Mouse (Mus musculus): ENCODE results near the gene Gm49510.

The Gm49510 gene

DNA sequence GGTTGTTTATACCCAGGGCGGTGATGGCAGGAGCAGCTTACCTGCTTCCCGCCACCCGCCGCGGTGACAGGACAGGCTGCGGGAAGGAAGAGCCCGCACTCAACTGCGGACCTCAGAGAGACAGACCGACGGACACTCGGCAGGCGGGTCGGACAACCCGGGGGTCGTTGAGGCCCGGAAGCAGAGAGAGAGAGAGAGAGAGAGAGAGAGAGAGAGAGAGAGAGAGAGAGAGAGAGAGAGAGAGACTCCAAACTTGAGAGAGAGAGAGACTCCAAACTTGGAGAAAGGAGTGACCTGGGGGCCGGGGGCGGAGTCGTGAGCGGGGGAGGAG lies at the start of gene Gm49510:
Gene Gm49510, plus strand, starts transcription at position 259 of the 331 bp plus-strand sequence.
- no peak for DNase-seq (ENCODE audit: low spot score in 2 of 2)

DNA sequence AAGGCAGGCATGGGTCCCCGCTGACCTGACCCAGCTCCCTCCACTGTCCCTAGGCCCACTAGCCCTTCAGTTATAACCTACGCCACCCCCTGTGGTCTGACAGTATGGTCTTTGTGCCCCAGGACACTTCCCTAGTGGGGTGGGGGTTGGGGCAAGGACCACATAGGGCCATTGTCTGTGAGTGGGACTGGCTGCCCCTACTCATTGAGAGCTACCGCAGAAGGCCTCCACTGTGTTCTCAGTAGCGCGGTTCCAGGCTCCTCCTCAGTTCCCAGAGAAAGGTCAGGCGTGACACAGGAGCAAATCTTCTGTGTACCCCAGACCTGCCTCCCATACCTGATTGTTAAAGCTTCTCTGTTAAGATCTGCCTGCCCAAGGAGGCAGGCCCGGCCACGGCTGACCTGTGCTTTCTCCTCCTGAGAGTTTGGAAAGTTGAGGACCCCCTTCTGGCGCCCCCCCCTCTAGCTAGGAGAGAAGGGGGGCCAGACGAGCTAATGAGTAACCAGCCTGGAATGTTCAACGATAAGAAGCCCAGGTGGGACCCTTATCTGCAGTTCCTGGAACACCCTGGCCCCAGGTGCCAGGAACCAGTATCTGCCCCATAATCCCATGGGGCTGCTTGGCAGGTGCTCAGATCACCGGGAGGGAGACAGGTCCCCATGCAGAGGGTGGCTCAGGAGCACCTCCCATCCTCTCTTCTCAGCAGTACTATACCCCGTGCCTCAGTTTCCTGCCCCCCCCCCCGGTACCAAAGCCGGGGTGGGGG lies 49.2 kb upstream of the Gm49510 start:
- DNase-seq (ENCODE audit: low spot score in 2 of 2) = no peak

DNA sequence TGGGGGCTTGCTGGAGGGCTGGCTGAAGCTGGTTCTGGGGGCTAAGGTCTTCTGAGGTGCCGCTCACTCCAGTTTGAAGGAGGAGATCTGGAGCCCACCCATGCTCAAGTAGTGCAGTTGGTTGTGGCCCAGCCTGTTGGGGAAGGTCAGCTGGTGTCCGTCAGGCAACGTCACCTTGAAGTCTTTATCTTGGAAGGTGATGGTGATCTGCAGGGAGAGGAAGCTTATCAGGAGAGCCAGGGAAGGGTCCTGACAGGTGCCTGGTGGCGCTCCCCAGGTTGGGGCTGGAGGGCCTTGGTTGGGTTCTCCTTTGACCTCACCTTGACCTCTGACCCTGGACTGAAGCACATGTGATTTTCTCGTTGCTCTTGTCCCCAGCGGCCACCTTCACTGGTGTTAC lies 48.5 kb upstream of the Gm49510 start:
- no peak for DNase-seq (ENCODE audit: low spot score in 2 of 2)

DNA sequence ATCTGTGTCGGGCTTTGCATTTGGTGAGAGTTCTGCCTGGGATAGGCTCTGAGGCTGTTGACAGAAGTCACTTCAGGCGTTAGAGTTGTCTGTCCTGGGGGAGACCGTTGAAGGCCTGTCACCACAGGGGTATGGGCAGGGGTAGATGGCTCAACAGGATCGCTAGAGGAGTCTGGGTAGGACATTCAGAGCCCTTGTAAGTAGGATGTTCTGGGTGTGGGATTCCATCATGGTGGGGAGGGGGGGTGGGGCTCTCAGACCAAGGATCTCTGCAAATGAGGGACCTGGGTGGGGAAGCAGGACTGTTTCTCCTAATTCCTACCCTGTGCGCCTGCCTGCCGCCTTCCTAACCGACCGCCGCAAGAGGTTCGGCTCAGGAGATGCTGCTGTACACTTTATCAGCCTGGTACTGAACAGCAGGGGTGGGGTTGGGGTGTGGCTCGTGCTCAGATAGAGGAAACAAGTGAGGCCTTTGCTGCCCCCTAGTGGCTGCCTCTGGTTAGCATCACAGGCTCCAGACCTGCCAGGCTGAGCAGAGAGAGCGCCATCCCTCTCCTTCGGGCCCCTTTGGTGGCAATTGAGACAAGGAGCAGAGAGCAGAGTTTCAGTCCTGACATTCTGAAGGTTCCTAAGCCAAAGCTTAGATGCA lies 47.8 kb upstream of the Gm49510 start:
- peak; percentile 82 to 92 for DNase-seq (ENCODE audit: low spot score in 2 of 2)

DNA sequence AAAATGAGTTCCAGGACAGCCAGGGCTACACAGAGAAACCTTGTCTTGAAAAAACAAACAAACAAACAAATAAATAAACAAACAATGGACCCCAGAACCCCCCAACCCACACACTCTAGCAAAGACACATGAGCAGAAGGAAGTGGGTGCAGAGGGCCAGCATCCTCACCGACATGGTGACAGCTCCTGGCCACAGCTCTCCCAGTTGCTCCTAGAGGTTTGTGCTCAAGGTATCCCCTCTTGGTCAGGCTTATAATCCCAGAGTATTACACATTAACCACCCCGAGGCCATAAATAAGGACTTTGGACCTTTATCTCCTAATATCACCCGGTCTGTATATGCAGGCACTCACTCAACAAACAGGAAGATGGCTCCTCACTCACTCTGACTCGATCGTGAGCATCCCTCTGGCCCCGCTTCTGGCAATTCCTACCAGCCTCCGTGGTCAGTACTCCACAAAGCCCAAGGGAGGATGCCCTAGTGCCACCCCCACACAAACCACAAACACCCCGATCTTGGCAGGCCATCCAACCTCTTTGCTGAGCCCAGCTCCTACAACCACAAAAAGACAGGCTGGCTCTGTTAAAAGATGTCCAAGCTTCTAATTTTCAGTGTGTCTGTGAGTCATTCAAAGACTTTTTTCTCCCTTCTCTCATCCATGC lies 44.0 kb upstream of the Gm49510 start, which contains the start of gene Lgals2:
Gene Lgals2, minus strand, starts transcription at position 227 of the 663 bp plus-strand sequence.
- DNase-seq (ENCODE audit: low spot score in 2 of 2) = no peak

DNA sequence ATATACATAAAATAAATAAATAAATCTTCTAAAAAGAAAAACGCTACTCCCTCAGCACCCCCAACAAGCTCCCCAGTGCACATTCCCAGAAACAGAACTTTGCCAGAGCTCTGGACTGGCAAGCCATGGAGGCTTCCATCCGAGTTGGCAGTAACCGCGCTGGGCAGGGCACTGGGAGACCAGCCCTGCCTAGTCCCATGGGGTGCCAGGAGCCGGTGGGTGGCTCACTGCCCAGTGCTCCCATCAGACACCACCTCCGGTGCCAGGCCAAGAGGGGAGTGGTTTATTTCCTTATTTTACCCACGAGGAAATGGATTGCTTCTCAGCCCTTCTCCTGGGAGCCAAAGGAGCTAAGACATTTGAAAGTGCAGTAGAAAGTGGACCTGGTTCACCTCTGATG lies 42.5 kb upstream of the Gm49510 start:
- DNase-seq (ENCODE audit: low spot score in 2 of 2) = no peak

DNA sequence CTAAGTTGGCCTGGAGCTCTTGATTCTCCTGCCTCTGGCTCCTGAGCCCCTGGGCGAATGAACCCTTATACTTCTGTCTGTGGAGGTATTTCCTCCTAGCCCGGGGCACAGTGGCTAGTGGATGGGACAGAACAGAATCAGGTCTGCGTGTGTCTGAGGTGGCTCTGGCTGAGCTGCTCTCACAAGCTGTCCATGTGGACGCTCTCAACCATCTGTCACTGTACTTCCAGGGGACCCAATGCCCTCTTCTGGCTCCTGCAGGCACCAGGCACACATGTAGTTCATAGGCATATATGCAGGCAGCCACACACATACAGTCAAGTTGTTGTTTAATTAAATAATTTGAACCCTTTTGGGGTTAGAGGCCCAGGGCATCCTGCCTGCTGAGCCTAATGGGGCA lies 40.2 kb upstream of the Gm49510 start:
- no peak for DNase-seq (ENCODE audit: low spot score in 2 of 2)

DNA sequence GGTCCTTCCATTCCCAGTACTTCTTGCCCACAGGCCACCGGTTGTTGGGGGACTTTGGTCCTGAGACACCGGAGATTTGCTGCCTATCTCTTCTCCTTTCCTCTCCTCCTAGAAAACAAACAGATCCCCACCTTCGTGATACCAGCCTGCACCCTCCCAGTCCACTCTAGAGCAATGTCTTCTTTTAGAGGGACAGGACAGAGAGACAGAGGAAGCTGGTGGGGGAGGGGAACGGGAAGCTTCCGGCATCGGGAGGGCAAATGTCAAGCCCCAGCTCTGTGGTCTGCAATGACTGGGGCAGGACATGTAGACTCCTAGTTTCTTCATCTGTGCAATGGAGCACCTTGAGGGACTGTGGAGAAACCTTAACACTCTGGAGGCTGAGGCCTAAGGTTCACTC lies 39.8 kb upstream of the Gm49510 start:
- DNase-seq (ENCODE audit: low spot score in 2 of 2) = no peak

DNA sequence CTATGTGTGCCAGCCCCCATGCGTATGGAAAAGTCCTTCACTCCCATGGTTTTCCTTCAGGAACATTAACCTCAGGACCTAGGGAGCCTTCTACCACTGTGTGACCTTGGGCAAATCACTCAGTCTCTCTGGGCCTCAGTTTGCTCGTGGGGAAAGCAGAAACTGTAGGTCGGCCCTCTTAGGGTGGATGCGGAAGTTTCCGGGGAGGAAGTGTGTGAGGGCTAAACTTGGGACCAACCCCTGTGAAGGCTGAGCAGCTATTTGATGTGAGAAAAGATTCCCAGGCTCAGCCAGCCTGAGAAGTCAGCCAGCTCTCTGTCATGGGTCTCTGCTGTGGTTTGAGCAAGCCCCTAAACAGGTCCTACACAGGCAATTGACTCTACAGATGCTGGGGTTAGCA lies 37.2 kb upstream of the Gm49510 start:
- DNase-seq (ENCODE audit: low spot score in 2 of 2) = no peak

DNA sequence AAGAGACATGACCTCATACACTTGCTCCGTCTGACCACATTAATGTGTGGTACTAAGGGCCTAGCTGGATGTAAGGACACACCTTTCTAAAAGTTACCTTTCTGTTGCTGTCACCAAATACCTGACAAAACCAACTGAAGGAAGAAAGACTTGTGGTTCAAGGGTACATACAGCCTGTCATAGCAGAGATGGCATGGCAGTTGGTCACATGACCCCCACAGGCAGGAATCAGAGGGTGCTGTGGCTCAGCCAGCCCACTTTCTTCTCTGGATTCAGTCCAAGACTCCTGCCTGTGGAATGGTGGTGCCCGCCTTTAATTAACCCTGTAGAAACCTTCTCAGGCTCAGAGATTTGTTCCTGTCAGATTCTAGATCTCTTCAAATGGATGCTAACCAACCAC lies 36.3 kb upstream of the Gm49510 start:
- DNase-seq (ENCODE audit: low spot score in 2 of 2) = no peak

DNA sequence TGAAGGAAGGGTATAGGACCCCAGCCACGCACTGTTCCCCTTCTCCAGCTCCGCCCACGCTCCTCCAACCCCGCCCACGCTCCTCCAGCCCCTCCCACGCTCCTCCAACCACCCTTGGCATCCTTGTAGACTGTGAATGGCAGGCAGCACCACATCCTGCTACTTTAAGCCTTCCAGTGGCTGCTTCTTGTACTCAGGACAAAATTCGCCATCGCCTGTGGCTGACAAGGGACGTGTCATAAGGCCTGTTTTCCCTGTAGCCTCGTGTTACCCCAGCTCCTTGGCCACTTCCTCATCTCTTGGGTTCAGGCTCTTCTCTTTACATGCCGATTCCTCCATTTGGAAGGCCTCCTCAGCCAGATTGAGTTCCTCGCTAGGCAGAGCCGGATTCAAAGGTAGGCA lies 35.6 kb upstream of the Gm49510 start:
- no peak for DNase-seq (ENCODE audit: low spot score in 2 of 2)

DNA sequence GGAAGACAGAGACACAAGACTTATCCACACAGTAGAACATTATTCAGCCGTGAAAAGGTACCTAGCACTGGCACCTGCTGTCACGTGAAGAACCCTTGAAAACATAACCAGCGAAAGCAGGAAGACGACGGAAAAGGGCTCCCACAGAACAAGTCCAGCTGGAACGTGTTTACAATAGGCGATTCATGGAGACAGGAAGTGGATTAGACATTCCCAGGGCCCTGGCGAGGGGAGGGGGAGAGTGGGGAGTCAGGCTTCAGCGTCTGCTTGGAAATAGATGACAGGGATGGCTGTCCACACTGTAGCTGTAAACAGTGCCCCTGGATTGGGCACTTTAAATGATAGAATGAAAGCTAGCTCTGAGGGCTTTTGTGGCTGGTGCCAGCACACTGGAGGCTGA lies 31.1 kb upstream of the Gm49510 start:
- no peak for DNase-seq (ENCODE audit: low spot score in 2 of 2)

DNA sequence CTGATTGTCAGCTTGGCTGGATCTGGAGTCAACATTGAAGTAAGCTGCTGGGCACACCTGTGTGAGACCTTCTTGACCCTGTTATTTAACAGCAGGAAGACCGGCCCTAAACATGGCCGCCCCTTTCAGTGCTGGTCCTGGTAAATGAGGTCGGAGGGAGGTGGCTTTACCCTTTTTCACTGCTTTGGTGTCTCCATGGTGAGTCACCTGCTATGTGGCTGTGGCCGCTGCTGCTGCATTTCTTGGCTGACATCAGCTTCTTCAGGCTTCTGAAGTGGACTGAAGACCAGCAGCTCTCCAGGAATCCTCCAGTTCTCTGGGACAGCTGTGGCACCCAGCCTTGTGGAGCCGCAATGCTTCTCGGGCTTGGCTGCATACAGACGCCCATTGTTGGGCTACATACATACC lies 30.6 kb upstream of the Gm49510 start:
- DNase-seq (ENCODE audit: low spot score in 2 of 2) = no peak

DNA sequence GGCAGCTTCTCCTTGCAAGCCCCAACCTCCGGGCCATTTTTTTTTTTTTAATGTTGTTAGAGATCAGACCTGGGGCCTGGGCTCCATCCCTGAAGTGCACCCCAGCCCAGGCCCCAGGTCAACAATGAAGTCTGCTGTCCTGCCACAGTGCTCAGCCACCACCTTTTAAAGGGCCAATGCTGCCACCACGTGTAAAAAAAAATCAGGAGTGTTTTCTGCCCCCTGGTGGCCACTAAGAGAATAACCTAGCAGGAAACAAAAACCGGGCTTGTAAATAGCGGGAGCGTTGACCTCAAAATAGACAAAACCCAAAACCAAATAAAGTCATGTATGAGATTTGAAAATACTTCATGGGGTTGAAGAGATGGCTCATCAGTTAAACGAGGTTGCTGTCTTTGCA lies 29.7 kb upstream of the Gm49510 start:
- DNase-seq (ENCODE audit: low spot score in 2 of 2) = no peak

DNA sequence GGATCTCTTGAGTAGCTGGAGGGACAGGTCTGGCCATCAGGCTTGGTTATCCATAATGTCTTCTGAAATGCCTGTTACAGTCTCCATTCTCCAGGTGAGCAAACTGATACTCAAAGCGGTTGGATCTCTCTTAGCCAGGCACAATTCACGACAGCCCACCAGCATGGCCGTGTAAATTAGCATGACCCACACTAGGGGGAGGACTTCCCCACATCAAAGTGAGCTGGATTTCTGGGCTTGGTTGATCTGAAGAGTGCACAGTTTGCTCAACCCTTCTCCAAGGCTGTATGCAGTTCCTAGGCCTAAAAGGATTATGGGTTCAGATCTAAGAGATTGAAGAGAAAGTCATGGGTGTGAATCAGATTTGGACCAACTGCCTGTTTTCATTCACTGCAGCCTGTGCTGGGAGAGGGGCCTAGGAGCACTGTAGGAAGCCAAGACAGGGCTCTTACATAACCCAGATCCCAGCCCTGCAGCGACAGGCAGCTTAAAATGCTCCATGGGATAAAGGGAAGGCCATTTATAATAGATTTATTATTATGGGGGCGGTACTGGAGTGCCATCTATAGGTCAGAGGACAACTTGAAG lies 27.4 kb upstream of the Gm49510 start:
- no peak for DNase-seq (ENCODE audit: low spot score in 2 of 2)

DNA sequence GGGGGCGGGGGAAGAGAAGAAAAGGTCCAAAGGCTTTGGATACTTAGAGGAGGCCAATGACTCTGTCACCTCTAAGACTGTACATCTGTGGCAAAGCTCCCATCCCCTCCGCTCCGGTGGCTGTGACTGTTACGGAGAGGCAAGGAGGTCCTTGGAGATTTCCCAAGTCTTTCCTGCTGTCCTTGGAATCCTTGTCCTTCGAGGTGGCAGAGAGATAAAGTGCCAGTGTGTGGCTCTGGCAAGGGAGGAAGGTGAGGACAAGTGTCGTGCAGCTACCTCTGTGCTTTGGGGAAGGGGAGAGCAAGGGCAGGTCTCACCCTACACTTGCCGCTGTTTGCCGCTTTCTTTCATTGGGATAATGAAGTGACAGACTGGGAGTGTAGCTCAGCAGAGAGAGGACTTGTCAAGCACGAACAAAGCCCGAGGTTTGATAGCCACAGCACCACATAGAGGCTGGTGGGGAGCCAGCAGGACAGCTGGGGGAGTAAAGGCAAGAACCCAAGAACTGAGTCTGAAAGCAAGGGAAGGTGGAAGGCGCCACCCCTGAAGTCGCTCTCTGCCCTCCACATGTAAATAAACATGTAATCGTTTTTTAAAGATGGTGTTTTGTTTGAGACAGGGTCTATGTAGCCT lies 25.5 kb upstream of the Gm49510 start:
- DNase-seq (ENCODE audit: low spot score in 2 of 2) = no peak

DNA sequence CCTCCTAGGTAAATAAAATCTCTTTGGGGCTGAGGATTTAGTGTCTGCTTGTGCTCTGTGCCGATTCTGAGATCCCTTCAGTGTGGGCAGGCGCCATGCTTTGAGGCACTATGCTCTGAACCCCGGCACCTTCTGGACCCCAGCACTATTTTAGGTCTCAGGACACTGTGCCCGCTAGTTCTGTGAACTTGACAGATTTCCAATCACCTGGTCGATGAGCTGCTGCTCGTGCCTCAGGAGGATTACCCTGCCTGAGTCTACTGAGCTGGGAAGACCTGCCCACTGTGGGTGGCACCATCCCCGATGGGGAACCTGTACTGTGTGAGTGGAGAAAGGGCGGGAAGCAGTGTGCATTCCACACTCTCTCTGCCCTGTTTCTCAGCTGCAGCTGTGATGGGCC lies 24.5 kb upstream of the Gm49510 start:
- no peak for DNase-seq (ENCODE audit: low spot score in 2 of 2)

DNA sequence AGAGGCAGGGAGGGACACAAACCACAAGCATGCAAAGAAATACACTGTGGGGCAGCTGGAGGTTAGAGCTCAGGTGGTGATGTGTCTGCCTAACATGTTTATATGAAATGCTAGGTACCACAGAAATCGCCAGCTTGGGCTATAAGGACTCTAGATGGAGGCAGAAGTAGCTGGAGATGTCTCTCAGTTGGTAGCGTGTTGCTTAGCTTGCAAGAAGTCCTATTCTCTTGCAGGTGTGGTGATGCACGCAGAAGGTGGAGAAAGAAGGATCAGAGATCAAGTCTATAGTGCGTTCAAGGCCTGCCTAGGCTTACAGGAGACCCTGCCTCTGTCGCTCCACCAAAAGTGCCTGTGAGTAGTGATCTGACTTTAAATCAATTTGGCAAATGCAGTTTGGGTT lies 23.9 kb upstream of the Gm49510 start:
- DNase-seq (ENCODE audit: low spot score in 2 of 2) = no peak

DNA sequence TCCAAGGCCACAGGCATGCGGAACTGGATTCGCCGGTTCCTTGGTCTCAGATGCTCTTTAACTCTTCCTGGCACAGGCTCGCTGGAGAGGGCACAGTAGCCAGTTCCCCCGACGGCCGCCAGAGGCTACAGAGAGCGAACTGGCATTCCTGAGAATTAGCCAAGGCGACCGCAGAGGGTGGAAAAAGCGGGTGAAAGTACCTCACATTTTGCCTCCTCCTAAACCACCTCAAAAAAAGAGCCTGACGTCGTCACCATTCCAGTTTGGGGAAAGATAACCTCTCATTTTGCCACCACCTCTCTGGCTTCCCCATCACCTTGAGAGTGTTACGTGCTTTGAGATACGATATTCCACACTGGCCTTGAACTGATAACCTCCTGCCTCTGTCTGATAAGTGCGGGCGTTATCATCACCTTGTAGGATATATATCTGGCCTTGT lies 23.2 kb upstream of the Gm49510 start:
- DNase-seq (ENCODE audit: low spot score in 2 of 2) = peak; percentile 85 to 91

DNA sequence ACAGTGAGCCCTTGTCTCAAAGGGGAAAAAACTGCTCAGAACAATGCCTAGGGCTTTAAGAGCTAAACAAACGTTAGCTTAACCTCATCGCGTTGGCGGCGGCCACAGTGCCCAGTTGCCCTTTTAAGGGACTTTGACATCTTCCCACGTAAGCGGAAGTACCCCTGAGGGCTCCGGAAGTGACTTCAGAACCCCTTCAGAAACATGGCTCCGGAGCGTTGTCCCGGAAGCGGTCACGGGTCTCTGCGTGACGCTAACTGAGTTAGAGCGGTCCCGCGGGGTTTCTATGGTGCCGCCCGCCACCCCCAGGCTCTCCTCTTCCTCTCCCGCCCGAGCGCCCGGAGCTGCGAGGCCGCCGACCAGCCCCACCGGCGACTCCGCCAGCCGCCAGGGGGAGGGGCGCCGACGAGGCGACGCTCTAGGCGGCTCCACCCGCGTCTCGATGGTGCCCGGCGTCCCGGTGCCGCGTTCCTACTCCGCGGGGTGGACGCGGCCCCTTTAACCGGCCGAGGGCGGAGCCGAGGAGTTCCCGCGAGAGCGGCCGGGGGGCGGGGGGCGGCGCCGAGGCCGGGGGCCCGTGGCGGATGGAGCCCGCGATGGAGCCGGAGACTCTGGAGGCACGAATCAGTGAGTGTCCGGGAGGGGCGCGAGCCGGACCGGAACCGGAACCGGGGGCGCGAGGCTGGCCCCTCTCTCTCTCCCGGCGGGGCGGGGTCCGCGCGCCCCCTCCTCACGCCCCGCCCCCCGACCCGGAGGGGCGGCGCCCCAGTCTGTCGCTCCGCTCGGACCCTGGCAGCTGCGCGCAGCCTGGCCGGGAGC lies 22.3 kb upstream of the Gm49510 start, which contains the start of gene Gga1:
Gene Gga1, plus strand, starts transcription at position 200 of the 819 bp plus-strand sequence.
- peak; percentile 91 to 93 for DNase-seq (ENCODE audit: low spot score in 2 of 2)

DNA sequence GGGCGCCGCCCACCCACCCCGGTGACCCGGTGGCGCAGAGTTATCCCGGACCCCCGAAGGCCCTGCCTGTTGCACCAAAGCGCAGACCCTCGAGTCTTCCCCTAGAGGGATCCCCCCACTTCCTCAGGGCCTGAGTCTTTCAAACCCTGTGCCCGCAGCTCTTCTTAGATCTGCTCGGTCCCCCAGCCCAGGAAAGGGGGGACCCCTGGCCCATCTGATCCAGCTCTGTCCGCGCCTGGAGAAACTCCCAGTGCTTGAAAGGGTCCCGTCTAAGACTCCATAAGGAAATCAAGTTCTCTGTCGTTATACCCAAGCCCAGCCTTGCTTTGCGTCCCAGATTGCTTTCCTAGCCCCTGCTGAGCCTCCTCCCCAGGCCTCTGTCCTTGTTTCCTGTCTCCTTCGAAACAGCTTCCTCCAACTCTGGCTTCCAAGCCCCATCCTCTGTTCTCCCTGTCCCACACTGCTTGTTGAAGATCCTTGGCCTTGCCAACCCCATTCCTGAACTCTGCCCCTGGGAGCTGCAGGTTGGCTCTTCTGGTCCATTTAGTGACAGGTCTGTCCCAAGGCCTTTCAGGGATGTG lies 21.6 kb upstream of the Gm49510 start:
- no peak for DNase-seq (ENCODE audit: low spot score in 2 of 2)

All from urinary bladder, postnatal 4 days (tissue).